Mouse (Mus musculus) liver, adult 10 weeks (tissue): ENCODE results near the gene Gm15097. TPM values are rescaled to one million over a fixed set of nuclear protein-coding genes. Genes with fewer than 3 reads are reported as not detected.

Experiments used
- polyA plus RNA-seq: library from polyadenylated mRNA; stranded (reverse); fragments of 350-450 nt; fragmentation: Illumina TruSeq; extraction: RNeasy Lipid Tissue Mini Kit (QIAGEN cat#74804); gene quantifications from one replicate; pipeline ENCODE4 v1.2.3, GENCODE M21; 2014; ENCODE audit warnings: low read depth, low replicate concordance

Gene Gm15097
- polyA plus RNA-seq, result not detected

DNA sequence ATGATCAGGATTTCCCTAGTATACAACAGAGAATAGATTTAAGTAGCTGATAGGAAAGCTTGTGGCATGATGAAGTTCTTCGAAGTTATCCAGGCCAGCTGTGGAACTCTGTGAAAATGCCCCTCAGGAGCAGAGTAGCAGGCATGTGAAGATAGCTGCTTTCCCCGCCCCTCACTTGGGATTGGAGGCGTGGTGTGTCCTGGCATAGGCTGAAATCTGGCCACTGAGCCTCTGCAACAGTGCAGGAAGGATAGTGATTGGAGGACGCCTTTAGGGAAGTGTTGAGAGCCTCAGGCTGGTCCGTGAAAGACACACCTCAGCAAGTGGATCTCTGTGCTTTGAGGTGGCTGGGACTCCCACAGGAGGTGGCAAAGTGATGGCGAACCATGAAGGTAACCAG is at the start of gene Gm15097:
TSS of gene Gm15097 (plus strand) at position 301 of the 400 bp plus-strand sequence.

Other genes starting within 250 kb of the Gm15097 start
- not detected for gene Gm10439, start 189.9 kb upstream of the Gm15097 start, polyA plus RNA-seq
- not detected for gene Gm15091, start 157.2 kb downstream of the Gm15097 start, polyA plus RNA-seq